Mouse (Mus musculus) regulatory T cell (primary cell): ENCODE measurements around the gene 2300009A05Rik.

Source experiments
- in situ Hi-C: fragments of 300-600 bp; cut with MboI, MseI; formaldehyde crosslinking; loops from one replicate; pipeline ENCODE4 v1.15.1; 2025; ENCODE audit warnings: high pct_unique_total_duplicates

The 2300009A05Rik gene

GRCm38 (mm10) chr9:63398611-63399462, at the start of gene 2300009A05Rik:
TSS of gene 2300009A05Rik (minus strand) at chr9:63399246.
- in situ Hi-C loops = no loop called here

GRCm38 (mm10) chr9:63443695-63444094, 44.6 kb upstream of the 2300009A05Rik start:
- in situ Hi-C loops = no loop called here

GRCm38 (mm10) chr9:63430652-63431051, 31.6 kb upstream of the 2300009A05Rik start:
- in situ Hi-C loops = no loop called here

GRCm38 (mm10) chr9:63421096-63421736, 22.2 kb upstream of the 2300009A05Rik start:
- in situ Hi-C loops = no loop called here

- in situ Hi-C loops = no loop called here
These were observed 21.4 kb upstream of the 2300009A05Rik start for GRCm38 (mm10) chr9:63420396-63420795.

GRCm38 (mm10) chr9:63400176-63400575, 1.1 kb upstream of the 2300009A05Rik start:
- in situ Hi-C loops = no loop called here

- in situ Hi-C loops = no loop called here
These were observed 393 bp upstream of the 2300009A05Rik start for GRCm38 (mm10) chr9:63399463-63399815.

- in situ Hi-C loops = no loop called here
These were observed 3.4 kb downstream of the 2300009A05Rik start for GRCm38 (mm10) chr9:63395612-63396011.

GRCm38 (mm10) chr9:63391307-63391706, 7.7 kb downstream of the 2300009A05Rik start:
- in situ Hi-C loops = no loop called here

- in situ Hi-C loops = no loop called here
These were observed 16.3 kb downstream of the 2300009A05Rik start for GRCm38 (mm10) chr9:63382761-63383160.

- in situ Hi-C loops = no loop called here
These were observed 18.7 kb downstream of the 2300009A05Rik start for GRCm38 (mm10) chr9:63380326-63380725.

- in situ Hi-C loops = no loop called here
These were observed 20.9 kb downstream of the 2300009A05Rik start for GRCm38 (mm10) chr9:63378174-63378573.

GRCm38 (mm10) chr9:63377270-63378142, 21.5 kb downstream of the 2300009A05Rik start, which contains the start of gene Map2k5:
TSS of gene Map2k5 (minus strand) at chr9:63377902.
- in situ Hi-C loops = no loop called here

GRCm38 (mm10) chr9:63373315-63373714, 25.7 kb downstream of the 2300009A05Rik start:
- in situ Hi-C loops = no loop called here

GRCm38 (mm10) chr9:63372541-63372940, 26.5 kb downstream of the 2300009A05Rik start:
- in situ Hi-C loops = no loop called here

GRCm38 (mm10) chr9:63360410-63360809, 38.6 kb downstream of the 2300009A05Rik start:
- in situ Hi-C loops = no loop called here

- in situ Hi-C loops = no loop called here
These were observed 40.0 kb downstream of the 2300009A05Rik start for GRCm38 (mm10) chr9:63359016-63359415.

GRCm38 (mm10) chr9:63356721-63357120, 42.3 kb downstream of the 2300009A05Rik start:
- in situ Hi-C loops = no loop called here

GRCm38 (mm10) chr9:63356278-63356677, 42.8 kb downstream of the 2300009A05Rik start:
- in situ Hi-C loops = no loop called here

GRCm38 (mm10) chr9:63354168-63354567, 44.9 kb downstream of the 2300009A05Rik start:
- in situ Hi-C loops = no loop called here

- in situ Hi-C loops = no loop called here
These were observed 49.0 kb downstream of the 2300009A05Rik start for GRCm38 (mm10) chr9:63350030-63350429.

- in situ Hi-C loops = no loop called here
These were observed 49.8 kb downstream of the 2300009A05Rik start for GRCm38 (mm10) chr9:63349241-63349640.
